ENCODE assay signal across 27 mouse cellular contexts in genomic region chr15:78029938-78030337, GRCm38 (mm10).
"Had no signal": no experiment of that assay in that cellular context is flagged by ENCODE, and none has a peak within 500 bp of the region (broad histone marks: within the 10 kb centered on the region; RNA-seq: fewer than 3 reads in every experiment).

No protein-coding gene starts in this region.

- H3K27me3 ChIP-seq: heart, embryonic 13.5 days; heart, embryonic 15.5 days; hindbrain, embryonic 12.5 days; intestine, embryonic 15.5 days; limb, embryonic 12.5 days; liver, embryonic 13.5 days; liver, embryonic 15.5 days had no signal

- H3K36me3 ChIP-seq: heart, embryonic 13.5 days; heart, embryonic 15.5 days; hindbrain, embryonic 10.5 days; hindbrain, embryonic 12.5 days; intestine, embryonic 15.5 days; limb, embryonic 10.5 days; limb, embryonic 12.5 days; liver, embryonic 13.5 days; liver, embryonic 15.5 days had no signal

- H3K9ac ChIP-seq: heart, embryonic 13.5 days; heart, embryonic 15.5 days; hindbrain, embryonic 12.5 days; hindbrain, embryonic 14.5 days; intestine, embryonic 15.5 days; limb, embryonic 12.5 days; liver, embryonic 13.5 days; liver, embryonic 15.5 days had no signal

- H3K27ac ChIP-seq: heart, adult 2 months; heart, embryonic 13.5 days; heart, embryonic 15.5 days; hindbrain, embryonic 10.5 days; hindbrain, embryonic 12.5 days; hindbrain, embryonic 14.5 days; intestine, embryonic 15.5 days; layer of hippocampus, adult 2 months; limb, embryonic 10.5 days; limb, embryonic 12.5 days; liver, embryonic 13.5 days; liver, embryonic 15.5 days had no signal

- H3K4me3 ChIP-seq: heart, adult 2 months; heart, embryonic 13.5 days; heart, embryonic 15.5 days; hindbrain, embryonic 10.5 days; hindbrain, embryonic 12.5 days; intestine, embryonic 15.5 days; layer of hippocampus, adult 2 months; limb, embryonic 10.5 days; limb, embryonic 12.5 days; liver, embryonic 13.5 days; liver, embryonic 15.5 days had no signal

- DNase-seq: gastrocnemius, postnatal 14 days; gastrocnemius, postnatal 36 days; heart, adult 11 months; heart, adult 2 months; heart, postnatal 4 days; kidney, adult 18-20 months; kidney, adult 8-10 months; kidney, postnatal 10 days; kidney, postnatal 25 days; kidney, postnatal 4 days; liver; liver, embryonic 13.5 days had no signal

- H3K9me3 ChIP-seq: heart, embryonic 13.5 days; heart, embryonic 15.5 days; hindbrain, embryonic 10.5 days; hindbrain, embryonic 12.5 days; intestine, embryonic 15.5 days; limb, embryonic 10.5 days; limb, embryonic 12.5 days; liver, embryonic 13.5 days; liver, embryonic 15.5 days had no signal

- ATAC-seq: hindbrain, embryonic 16.5 days; inflammation-experienced regulatory T-cells, adult 6 months; intestine, embryonic 15.5 days; intestine, postnatal 0 days had no signal

- H3K4me2 ChIP-seq: heart, embryonic 11.5 days; heart, embryonic 13.5 days; heart, embryonic 15.5 days; hindbrain, embryonic 12.5 days; hindbrain, embryonic 14.5 days; intestine, embryonic 15.5 days; limb, embryonic 12.5 days; liver, embryonic 11.5 days; liver, embryonic 13.5 days; liver, embryonic 15.5 days had no signal

- H3K4me1 ChIP-seq: heart, embryonic 13.5 days; heart, embryonic 15.5 days; hindbrain, embryonic 12.5 days; intestine, embryonic 15.5 days; limb, embryonic 12.5 days; liver, embryonic 13.5 days; liver, embryonic 15.5 days had no signal
